Mouse (Mus musculus) left cerebral cortex, adult 18-20 months (tissue): ENCODE data around the gene Aebp1. TPM values are rescaled to one million over a fixed set of nuclear protein-coding genes. Genes with fewer than 3 reads are reported as not detected.

Experiments
- DNase-seq, 2 experiments: peaks; one replicate each; pipeline ENCODE4 v3.0.0; 2021 to 2022; ENCODE audit warnings: low spot score in 2 of 2, mixed read lengths in 1 of 2
- long read RNA-seq, 2 experiments: library from polyadenylated mRNA; stranded (forward); transcript quantifications; one replicate each; pipeline ENCODE4 v2.0.0; 2021
- total RNA-seq, 2 experiments: library from RNA; stranded (reverse); gene quantifications; 2 replicates each; pipeline ENCODE4 v1.2.3; 2021

Gene Aebp1
- 10 to 100 TPM; 21.4 to 23.5 TPM for total RNA-seq
- long read RNA-seq, experiment 1, transcript Aebp1-201 (21 exons, 3,831 nt): major isoform, 5 of 19 reads
- long read RNA-seq, experiment 1, partial matches to known transcripts: 8 of 19 reads
- long read RNA-seq, experiment 1, other reads (novel, unspliced or antisense): 6 of 19 reads
- long read RNA-seq, experiment 2, partial matches to known transcripts: 4 of 8 reads
- long read RNA-seq, experiment 2, other reads (novel, unspliced or antisense): 3 of 8 reads

- no peak for DNase-seq
These were observed at the start of gene Aebp1 for GRCm38 (mm10) chr11:5861678-5862393. Gene Aebp1, plus strand, starts transcription at chr11:5861947.

GRCm38 (mm10) chr11:5813381-5813780 lies 48.4 kb upstream of the Aebp1 start:
- no peak for DNase-seq

GRCm38 (mm10) chr11:5819223-5819622 lies 42.5 kb upstream of the Aebp1 start:
- no peak for DNase-seq

GRCm38 (mm10) chr11:5825432-5825831 lies 36.3 kb upstream of the Aebp1 start:
- no peak for DNase-seq

GRCm38 (mm10) chr11:5827931-5828330 lies 33.8 kb upstream of the Aebp1 start:
- no peak for DNase-seq

GRCm38 (mm10) chr11:5828509-5829191 lies 33.1 kb upstream of the Aebp1 start:
- DNase-seq: no peak

GRCm38 (mm10) chr11:5829327-5829726 lies 32.4 kb upstream of the Aebp1 start:
- no peak for DNase-seq

- no peak for DNase-seq
These were observed 27.2 kb upstream of the Aebp1 start for GRCm38 (mm10) chr11:5834506-5834905.

GRCm38 (mm10) chr11:5835057-5835456 lies 26.7 kb upstream of the Aebp1 start:
- no peak for DNase-seq

- no peak for DNase-seq
These were observed 25.6 kb upstream of the Aebp1 start for GRCm38 (mm10) chr11:5836126-5836525.

GRCm38 (mm10) chr11:5837251-5838246 lies 24.2 kb upstream of the Aebp1 start, which contains the start of gene Polm:
Gene Polm, minus strand, starts transcription at chr11:5838016.
- DNase-seq: peak; percentile 79 to 87

- no peak for DNase-seq
These were observed 21.4 kb upstream of the Aebp1 start for GRCm38 (mm10) chr11:5840346-5840745.

GRCm38 (mm10) chr11:5841751-5842150 lies 20.0 kb upstream of the Aebp1 start:
- no peak for DNase-seq

GRCm38 (mm10) chr11:5843131-5843530 lies 18.6 kb upstream of the Aebp1 start:
- no peak for DNase-seq

- DNase-seq: no peak
These were observed 15.0 kb upstream of the Aebp1 start for GRCm38 (mm10) chr11:5846639-5847345.

GRCm38 (mm10) chr11:5848741-5849140 lies 13.0 kb upstream of the Aebp1 start:
- peak; percentile 29 to 45 for DNase-seq

GRCm38 (mm10) chr11:5849316-5849715 lies 12.4 kb upstream of the Aebp1 start:
- no peak for DNase-seq

- no peak for DNase-seq
These were observed 11.3 kb upstream of the Aebp1 start for GRCm38 (mm10) chr11:5850452-5850851.

GRCm38 (mm10) chr11:5851021-5851736 lies 10.6 kb upstream of the Aebp1 start:
- DNase-seq: no peak

GRCm38 (mm10) chr11:5852314-5852713 lies 9.4 kb upstream of the Aebp1 start:
- no peak for DNase-seq
